Mouse (Mus musculus) kidney, embryonic 14.5 days (tissue): ENCODE data around the gene Dnah1. TPM values are rescaled to one million over a fixed set of nuclear protein-coding genes. Genes with fewer than 3 reads are reported as not detected.

Experiments used
- ATAC-seq: fragments of 200-750 bp; cut with Nextera tagmentation; 2 replicates; pipeline ENCODE4 v1.8.0; 2017; ENCODE audit warnings: moderate number of reproducible peaks, mild to moderate bottlenecking, moderate TSS enrichment, moderate library complexity; ENCODE audit not compliant: low FRiP score, low TSS enrichment
- H3K27ac ChIP-seq: fragments of 300-500 bp; sonication (generic); 2 replicates; pipeline ENCODE4 v1.5.1; 2014; ENCODE audit warnings: low read depth, mild to moderate bottlenecking, low read length, moderate library complexity, mixed read lengths
- H3K27me3 ChIP-seq: fragments of 300-500 bp; sonication (generic); 2 replicates; pipeline ENCODE4 v1.6.1; 2014; ENCODE audit warnings: mild to moderate bottlenecking, low read length; ENCODE audit not compliant: control insufficient read depth, insufficient read depth
- H3K36me3 ChIP-seq: fragments of 300-500 bp; sonication (generic); 2 replicates; pipeline ENCODE4 v1.6.1; 2014; ENCODE audit warnings: low read length, mixed read lengths; ENCODE audit not compliant: control insufficient read depth, insufficient read depth
- H3K4me1 ChIP-seq: fragments of 300-500 bp; sonication (generic); 2 replicates; pipeline ENCODE4 v1.6.1; 2014; ENCODE audit warnings: low read length, mixed read lengths; ENCODE audit not compliant: control insufficient read depth, insufficient read depth
- H3K4me2 ChIP-seq: fragments of 300-500 bp; sonication (generic); replicated peaks from 2 replicates; pipeline ENCODE4 v1.6.1; 2014; ENCODE audit warnings: low read depth, mild to moderate bottlenecking, low read length
- H3K4me3 ChIP-seq: fragments of 300-500 bp; sonication (generic); 2 replicates; pipeline ENCODE4 v1.5.1; 2014; ENCODE audit warnings: mild to moderate bottlenecking, low read length
- H3K9ac ChIP-seq: fragments of 300-500 bp; sonication (generic); 2 replicates; pipeline ENCODE4 v1.6.1; 2014; ENCODE audit warnings: low read depth, mild to moderate bottlenecking, low read length, moderate library complexity
- H3K9me3 ChIP-seq: fragments of 300-500 bp; sonication (generic); 2 replicates; pipeline ENCODE4 v1.6.1; 2016; ENCODE audit warnings: low read length; ENCODE audit not compliant: control insufficient read depth
- WGBS: fragments of 180-500 bp; shearing (Covaris S2); extraction: QIAGEN DNeasy Blood & Tissue Kit; methylation state at CpG from one replicate; pipeline ENCODE4 v1.1.7; 2014; 5-methylcytosine and 5-hydroxymethylcytosine counted together
- polyA plus RNA-seq: library from polyadenylated mRNA; unstranded; fragments of >200 nt; fragmentation: Nextera tagmentation; extraction: Ambion mirVana; gene quantifications from 2 replicates; pipeline ENCODE4 v1.2.1, GENCODE M21; 2014

Gene Dnah1
- polyA plus RNA-seq, 1 experiment from 2014 or later: 9.0 TPM

DNA sequence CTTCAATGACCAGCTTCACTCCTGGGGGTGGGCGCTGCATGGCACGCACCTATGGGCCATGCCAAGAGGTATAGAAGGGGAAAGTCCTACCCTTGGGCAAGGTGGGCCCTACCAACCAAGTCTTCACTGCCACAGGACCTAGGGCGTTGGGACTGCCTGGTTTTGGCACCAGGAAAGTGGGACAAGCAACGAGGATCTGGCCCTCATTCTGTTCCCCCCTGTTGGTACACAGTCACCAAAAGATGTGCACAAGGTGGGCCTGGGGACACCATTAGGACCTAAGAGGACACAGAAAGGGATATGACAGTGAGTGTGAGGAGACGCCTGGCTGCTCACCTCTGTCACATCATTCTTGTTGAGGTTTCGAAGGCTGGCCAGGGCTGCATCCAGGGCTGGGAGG, 52.6 kb downstream of the Dnah1 start:
- no peaks in the 10 kb centered on the region for H3K27me3 ChIP-seq
- ATAC-seq: no peak

DNA sequence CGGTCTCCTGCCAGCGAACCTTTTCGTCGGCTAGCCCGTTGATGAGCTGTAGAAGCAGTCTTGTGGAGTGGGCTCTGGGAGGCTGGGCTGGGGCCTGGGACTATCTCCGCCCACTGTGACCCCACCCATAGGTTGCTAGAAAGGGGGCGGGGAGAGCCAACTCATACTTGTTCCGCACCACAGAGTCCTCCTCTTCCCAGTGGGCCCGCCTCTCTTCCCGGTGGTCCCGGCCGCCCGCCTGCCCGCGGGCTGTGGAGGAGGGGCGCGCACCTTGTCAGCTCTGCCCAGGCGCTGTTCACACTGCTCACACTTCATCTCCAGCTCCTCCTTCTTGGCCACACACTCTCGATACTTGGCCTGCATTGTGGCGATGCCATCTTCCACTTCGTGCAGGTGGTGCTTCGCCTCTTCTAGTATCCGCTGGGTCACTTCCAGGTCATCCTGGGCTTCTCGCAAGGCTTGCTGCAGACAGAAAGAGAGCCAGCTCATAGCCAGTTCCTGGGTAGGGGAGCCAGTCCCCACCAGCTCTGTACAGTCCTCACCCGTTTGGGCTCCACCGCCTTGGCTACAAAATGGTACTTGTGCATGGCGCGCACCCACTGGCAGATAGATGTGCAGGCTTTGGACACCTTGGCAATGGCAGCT, 54.1 kb downstream of the Dnah1 start:
- Histone ChIP-seq H3K4me1 (peaks cover 14% of the 10 kb centered on the region), H3K9me3 (no peaks in the 10 kb centered on the region), H3K4me3 (peak overlapping the region; percentile 36), H3K27ac (peak overlapping the region; percentile 65), H3K36me3 (no peaks in the 10 kb centered on the region), H3K4me2 (peak overlapping the region; percentile 64), H3K27me3 (no peaks in the 10 kb centered on the region), H3K9ac (peak overlapping the region; percentile 40; the same call in 1 of the 2 replicates)
- peak; percentile 92 for ATAC-seq
- WGBS: 15% methylated on average over 26 of the region's 28 CpGs

More for the DNA sequence above, 52.6 kb downstream of the Dnah1 start:
- 91% methylated on average over 6 of the region's 6 CpGs for WGBS
- H3K36me3 ChIP-seq: no peaks in the 10 kb centered on the region
- no peak overlapping the region for H3K4me2 ChIP-seq
- no peak overlapping the region for H3K27ac ChIP-seq
- no peak overlapping the region for H3K4me3 ChIP-seq
- no peak overlapping the region for H3K9ac ChIP-seq
- peaks cover 14% of the 10 kb centered on the region for H3K4me1 ChIP-seq
- H3K9me3 ChIP-seq: no peaks in the 10 kb centered on the region

DNA sequence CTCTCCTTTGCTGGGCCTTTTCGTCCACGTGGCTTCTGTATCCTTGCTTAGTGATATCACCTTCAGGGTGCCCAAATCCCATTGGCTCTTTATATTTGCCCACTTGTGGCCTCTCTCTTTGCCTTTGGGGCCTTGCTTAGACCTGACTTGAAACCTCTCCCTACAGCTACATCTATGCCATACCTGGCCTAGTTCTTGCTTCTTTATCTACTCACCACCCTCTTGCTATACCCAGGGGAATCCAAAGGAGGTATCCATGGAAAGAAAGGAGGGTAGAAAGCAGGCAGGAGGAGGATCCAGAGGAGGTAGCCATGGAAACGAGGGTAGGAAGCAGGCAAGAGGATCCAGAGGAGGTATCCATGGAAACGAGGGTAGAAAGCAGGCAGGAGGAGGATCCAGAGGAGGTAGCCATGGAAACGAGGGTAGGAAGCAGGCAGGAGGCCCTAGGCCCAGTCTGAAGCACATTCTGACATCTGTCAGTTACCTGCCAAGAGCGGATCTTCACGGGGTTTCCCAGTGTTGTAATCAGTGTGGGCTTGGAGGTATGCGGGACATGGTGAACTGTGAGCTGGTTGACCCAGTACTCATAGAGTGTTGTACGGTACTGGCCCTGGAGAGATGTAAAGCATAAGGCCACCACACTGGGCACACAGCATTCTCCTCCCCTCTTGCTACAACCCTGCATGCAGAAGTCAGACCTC, 55.2 kb downstream of the Dnah1 start:
- WGBS: 74% methylated on average over 9 of the region's 9 CpGs
- no peak for ATAC-seq
- Histone ChIP-seq H3K27me3 (no peaks in the 10 kb centered on the region), H3K4me3 (peak overlapping the region; percentile 36; the same call in 1 of the 2 replicates), H3K9ac (no peak overlapping the region), H3K36me3 (no peaks in the 10 kb centered on the region), H3K4me2 (peak overlapping the region; percentile 64), H3K4me1 (peaks cover 14% of the 10 kb centered on the region), H3K9me3 (no peaks in the 10 kb centered on the region), H3K27ac (peak overlapping the region; percentile 38; the same call in 1 of the 2 replicates)

DNA sequence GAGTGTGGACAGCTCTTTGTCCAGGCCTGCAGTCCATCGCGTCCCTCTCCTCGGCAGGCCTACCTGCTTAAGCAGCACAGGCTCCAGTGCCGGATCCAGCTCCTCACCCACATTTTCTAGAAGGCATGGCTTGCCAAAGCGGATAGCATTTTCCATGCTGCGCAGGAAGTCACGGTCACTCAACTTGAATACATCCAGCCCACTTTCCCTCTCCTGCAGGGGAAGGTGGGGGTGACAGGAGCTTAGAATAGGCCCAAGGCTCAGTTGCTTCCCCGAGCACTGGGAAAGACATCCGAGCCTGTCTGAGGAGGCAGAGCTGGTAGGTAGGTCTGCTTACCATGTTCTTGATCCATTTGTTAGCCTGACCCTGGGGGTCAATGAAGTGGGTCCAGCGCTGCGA, 56.0 kb downstream of the Dnah1 start:
- H3K4me3 ChIP-seq: no peak overlapping the region
- 81% methylated on average over 11 of the region's 11 CpGs for WGBS
- H3K27ac ChIP-seq: no peak overlapping the region
- 0 out of 2 replicates have a peak, but pooled peaks cover 3% of the 10 kb centered on the region for H3K36me3 ChIP-seq
- no peak overlapping the region for H3K4me2 ChIP-seq
- H3K27me3 ChIP-seq: no peaks in the 10 kb centered on the region
- peaks cover 14% of the 10 kb centered on the region for H3K4me1 ChIP-seq
- no peak for ATAC-seq
- no peak overlapping the region for H3K9ac ChIP-seq
- no peaks in the 10 kb centered on the region for H3K9me3 ChIP-seq

DNA sequence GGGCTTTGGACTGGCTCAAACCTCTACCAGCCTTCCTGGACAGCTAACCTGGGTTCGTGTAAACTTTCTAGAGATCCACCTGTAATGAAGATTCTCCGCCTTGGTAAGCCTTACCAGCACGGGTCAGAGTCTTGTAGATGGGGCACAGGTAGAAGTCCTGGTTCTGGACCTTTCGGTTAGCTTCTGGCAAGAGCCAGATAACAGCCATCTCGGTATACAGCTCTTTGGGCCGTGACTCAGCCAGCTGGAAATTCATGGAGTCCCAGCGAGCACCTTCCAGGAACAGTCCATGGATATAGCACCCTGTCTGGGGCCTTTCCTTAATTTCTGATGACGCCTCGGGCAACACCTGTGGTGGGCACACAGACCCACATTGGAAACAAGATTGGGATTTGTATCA, 62.8 kb downstream of the Dnah1 start:
- H3K4me2 ChIP-seq: no peak overlapping the region
- H3K9me3 ChIP-seq: no peaks in the 10 kb centered on the region
- H3K36me3 ChIP-seq: peaks cover 63% of the 10 kb centered on the region
- H3K27ac ChIP-seq: no peak overlapping the region
- no peak overlapping the region for H3K4me3 ChIP-seq
- H3K9ac ChIP-seq: no peak overlapping the region
- ATAC-seq: no peak
- no peaks in the 10 kb centered on the region for H3K27me3 ChIP-seq
- WGBS: 94% methylated on average over 9 of the region's 9 CpGs
- H3K4me1 ChIP-seq: no peaks in the 10 kb centered on the region

DNA sequence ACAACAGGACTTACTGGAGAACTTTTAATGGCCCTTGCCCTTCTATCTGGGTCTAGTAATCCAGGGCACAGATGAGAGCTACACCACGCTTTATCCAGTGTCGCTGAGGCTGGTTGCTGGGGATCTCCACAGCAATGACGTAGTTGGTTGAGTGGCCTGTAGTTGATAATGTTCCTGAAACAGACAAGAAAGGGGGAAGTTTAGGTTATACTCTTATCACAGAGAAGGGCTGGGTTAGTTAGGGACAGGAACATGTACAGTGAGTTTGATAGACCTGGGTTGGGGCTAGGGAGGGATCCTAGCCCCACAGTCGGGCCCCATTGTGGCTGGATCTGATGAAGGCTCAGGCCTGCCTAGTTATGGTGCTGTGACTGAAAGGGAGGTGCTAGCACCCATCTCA, 63.3 kb downstream of the Dnah1 start:
- no peak overlapping the region for H3K9ac ChIP-seq
- no peaks in the 10 kb centered on the region for H3K9me3 ChIP-seq
- peaks cover 68% of the 10 kb centered on the region for H3K36me3 ChIP-seq
- no peak overlapping the region for H3K4me2 ChIP-seq
- H3K4me1 ChIP-seq: no peaks in the 10 kb centered on the region
- no peak overlapping the region for H3K27ac ChIP-seq
- 96% methylated on average over 4 of the region's 4 CpGs for WGBS
- no peak overlapping the region for H3K4me3 ChIP-seq
- no peaks in the 10 kb centered on the region for H3K27me3 ChIP-seq
- no peak for ATAC-seq

DNA sequence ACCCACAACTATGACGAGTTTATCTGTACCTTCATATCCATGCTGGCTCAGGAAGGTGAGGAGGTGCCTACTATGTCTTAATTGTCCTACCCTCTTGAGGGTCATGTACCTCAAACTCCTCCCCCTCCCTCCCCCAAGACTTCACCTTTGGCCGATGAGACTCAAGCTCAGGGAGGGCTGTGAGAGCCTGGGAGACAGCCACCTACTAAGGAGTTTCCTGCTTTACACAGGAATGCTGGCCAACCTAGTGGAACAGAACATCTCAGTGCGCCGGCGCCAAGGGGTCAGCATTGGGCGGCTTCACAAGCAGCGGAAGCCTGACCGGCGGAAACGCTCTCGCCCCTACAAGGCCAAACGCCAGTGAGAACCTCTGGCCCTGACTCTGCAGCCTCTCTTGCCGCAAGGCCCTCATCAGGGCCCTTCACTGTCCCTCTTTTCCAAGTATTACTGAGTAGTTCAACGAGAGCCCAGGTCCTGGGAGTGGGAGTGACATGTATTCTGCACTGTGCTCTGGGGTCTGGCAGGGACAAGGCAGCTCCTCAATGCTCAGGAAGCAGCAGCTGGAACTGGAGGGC, 65.1 kb downstream of the Dnah1 start:
- Histone ChIP-seq H3K4me3 (no peak overlapping the region), H3K27me3 (no peaks in the 10 kb centered on the region), H3K27ac (no peak overlapping the region), H3K4me1 (no peaks in the 10 kb centered on the region), H3K36me3 (peaks cover 86% of the 10 kb centered on the region), H3K9me3 (no peaks in the 10 kb centered on the region), H3K9ac (no peak overlapping the region), H3K4me2 (no peak overlapping the region)
- no peak for ATAC-seq
- 94% methylated on average over 14 of the region's 14 CpGs for WGBS

DNA sequence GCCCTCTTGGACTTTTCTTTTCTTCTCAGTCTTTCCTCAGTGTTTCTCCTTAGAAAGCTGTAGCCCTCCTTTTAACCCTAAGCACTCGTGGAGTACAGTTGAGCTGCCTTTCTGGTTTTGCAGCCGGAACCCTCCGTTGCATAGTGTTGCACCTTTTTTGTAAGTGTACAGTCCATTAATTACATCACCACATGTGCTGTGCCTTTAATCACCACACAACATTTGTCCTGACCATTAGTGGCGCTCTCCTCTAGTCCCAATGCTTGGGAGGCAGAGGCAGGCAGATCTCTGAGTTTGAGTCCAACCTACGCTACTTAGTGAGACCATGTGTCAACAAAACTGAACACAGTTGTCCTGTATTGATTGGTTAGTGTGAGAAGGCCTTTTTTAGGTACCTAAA, 71.6 kb downstream of the Dnah1 start:
- WGBS: 87% methylated on average over 5 of the region's 5 CpGs
- H3K9me3 ChIP-seq: no peaks in the 10 kb centered on the region
- peaks cover 6% of the 10 kb centered on the region for H3K4me1 ChIP-seq
- ATAC-seq: no peak
- H3K27me3 ChIP-seq: no peaks in the 10 kb centered on the region
- H3K4me3 ChIP-seq: peak overlapping the region; percentile 98
- H3K4me2 ChIP-seq: peak overlapping the region; percentile 58
- H3K27ac ChIP-seq: no peak overlapping the region
- peak overlapping the region; percentile 98 for H3K9ac ChIP-seq
- H3K36me3 ChIP-seq: peaks cover 45% of the 10 kb centered on the region

DNA sequence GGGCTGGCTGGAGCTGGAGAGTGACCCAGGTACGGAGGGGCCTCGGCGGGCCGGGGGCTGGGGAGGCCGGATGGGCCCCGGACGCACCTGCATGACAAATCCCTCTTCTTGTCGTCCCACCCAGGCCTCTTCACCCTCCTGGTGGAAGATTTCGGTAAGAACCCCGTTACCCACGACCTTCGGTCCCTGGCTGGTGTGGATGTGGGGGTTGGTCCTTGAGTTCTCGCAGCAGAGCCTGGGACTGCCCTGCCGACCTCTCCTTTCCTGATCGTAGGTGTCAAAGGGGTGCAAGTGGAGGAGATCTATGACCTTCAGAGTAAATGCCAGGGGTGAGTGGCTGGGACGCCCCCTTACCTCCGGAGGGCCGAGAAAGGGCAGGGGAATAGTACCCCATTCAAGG, 72.1 kb downstream of the Dnah1 start:
- peak overlapping the region; percentile 98 for H3K9ac ChIP-seq
- 1% methylated on average over 18 of the region's 18 CpGs for WGBS
- H3K27ac ChIP-seq: peak overlapping the region; percentile 93
- peak overlapping the region; percentile 98 for H3K4me3 ChIP-seq
- no peak for ATAC-seq
- H3K4me2 ChIP-seq: peak overlapping the region; percentile 58
- H3K27me3 ChIP-seq: no peaks in the 10 kb centered on the region
- H3K4me1 ChIP-seq: peaks cover 6% of the 10 kb centered on the region
- no peaks in the 10 kb centered on the region for H3K9me3 ChIP-seq
- H3K36me3 ChIP-seq: peaks cover 40% of the 10 kb centered on the region
